Mouse (Mus musculus) lung, embryonic 14.5 days (tissue): ENCODE results near the gene Bhlhe41. TPM values are rescaled to one million over a fixed set of nuclear protein-coding genes. Genes with fewer than 3 reads are reported as not detected.

Source experiments
- ATAC-seq: fragments of 200-750 bp; cut with Nextera tagmentation; 2 replicates; pipeline ENCODE4 v1.8.0; 2017; ENCODE audit warnings: mild to moderate bottlenecking, moderate TSS enrichment, moderate library complexity; ENCODE audit not compliant: insufficient read depth
- DNase-seq: peaks from one replicate; pipeline ENCODE4 v3.0.0-alpha.2; 2015
- H3K27ac ChIP-seq: fragments of 300-500 bp; sonication (generic); 2 replicates; pipeline ENCODE4 v1.5.1; 2014; ENCODE audit warnings: low read depth, mild to moderate bottlenecking, moderate library complexity
- H3K27me3 ChIP-seq: fragments of 300-500 bp; sonication (generic); 2 replicates; pipeline ENCODE4 v1.6.1; 2014; ENCODE audit warnings: low read length, control low read depth; ENCODE audit not compliant: insufficient read depth
- H3K36me3 ChIP-seq: fragments of 300-500 bp; sonication (generic); 2 replicates; pipeline ENCODE4 v1.6.1; 2014; ENCODE audit warnings: control low read depth; ENCODE audit not compliant: insufficient read depth
- H3K4me1 ChIP-seq: fragments of 300-500 bp; sonication (generic); 2 replicates; pipeline ENCODE4 v1.6.1; 2014; ENCODE audit warnings: antibody characterized with exemption, control low read depth; ENCODE audit not compliant: insufficient read depth
- H3K4me2 ChIP-seq: fragments of 300-500 bp; sonication (generic); 2 replicates; pipeline ENCODE4 v1.6.1; 2014; ENCODE audit warnings: mild to moderate bottlenecking
- H3K4me3 ChIP-seq: fragments of 300-500 bp; sonication (generic); 2 replicates; pipeline ENCODE4 v1.5.1; 2014; ENCODE audit warnings: low read depth, low read length
- H3K9ac ChIP-seq: fragments of 300-500 bp; sonication (generic); 2 replicates; pipeline ENCODE4 v1.6.1; 2014
- H3K9me3 ChIP-seq: fragments of 300-500 bp; sonication (generic); 2 replicates; pipeline ENCODE4 v1.6.1; 2016; ENCODE audit warnings: low read depth, low read length, control low read depth
- CTCF ChIP-seq: IDR thresholded peaks from 2 replicates; pipeline ENCODE4 v1.5.1; 2016; ENCODE audit warnings: antibody characterized with exemption, low read depth
- WGBS: fragments of 180-500 bp; shearing (Covaris S2); extraction: QIAGEN DNeasy Blood & Tissue Kit; methylation state at CpG from one replicate; pipeline ENCODE4 v1.1.7; 2014; 5-methylcytosine and 5-hydroxymethylcytosine counted together
- polyA plus RNA-seq: library from polyadenylated mRNA; unstranded; fragments of >200 nt; fragmentation: Nextera tagmentation; extraction: Ambion mirVana; gene quantifications from 2 replicates; pipeline ENCODE4 v1.2.1, GENCODE M21; 2014

Bhlhe41 gene
- polyA plus RNA-seq, 1 experiment from 2014 or later, result 0.53 TPM

- DNase-seq (no peak), ATAC-seq (no peak)
- 71% methylated on average over 4 of the region's 4 CpGs for WGBS
These were observed 19.7 kb upstream of the Bhlhe41 start for GRCm38 (mm10) chr6:145885069-145885468.

GRCm38 (mm10) chr6:145883668-145884067 is 18.3 kb upstream of the Bhlhe41 start:
- H3K27ac ChIP-seq, result no peak overlapping the region
- H3K9ac ChIP-seq, result no peak overlapping the region
- WGBS, result 67% methylated on average over 4 of the region's 4 CpGs
- no peaks in the 10 kb centered on the region for H3K27me3 ChIP-seq
- H3K36me3 ChIP-seq, result no peaks in the 10 kb centered on the region
- no peak overlapping the region for H3K4me3 ChIP-seq
- no peaks in the 10 kb centered on the region for H3K4me1 ChIP-seq
- H3K9me3 ChIP-seq, result no peaks in the 10 kb centered on the region
- H3K4me2 ChIP-seq, result no peak overlapping the region
- ATAC-seq, result no peak
- DNase-seq, result no peak
- TF ChIP-seq CTCF, result no peak

More at GRCm38 (mm10) chr6:145885069-145885468, 19.7 kb upstream of the Bhlhe41 start:
- Histone ChIP-seq H3K36me3 (no peaks in the 10 kb centered on the region), H3K9me3 (no peaks in the 10 kb centered on the region), H3K4me3 (no peak overlapping the region), H3K9ac (no peak overlapping the region), H3K27me3 (no peaks in the 10 kb centered on the region), H3K4me2 (no peak overlapping the region), H3K4me1 (no peaks in the 10 kb centered on the region), H3K27ac (no peak overlapping the region)
- no peak for TF ChIP-seq CTCF

GRCm38 (mm10) chr6:145883010-145883409 is 17.7 kb upstream of the Bhlhe41 start:
- Histone ChIP-seq H3K36me3 (no peaks in the 10 kb centered on the region), H3K4me3 (no peak overlapping the region), H3K9ac (no peak overlapping the region), H3K9me3 (no peaks in the 10 kb centered on the region), H3K4me2 (no peak overlapping the region), H3K27me3 (no peaks in the 10 kb centered on the region), H3K27ac (no peak overlapping the region), H3K4me1 (no peaks in the 10 kb centered on the region)
- no peak for TF ChIP-seq CTCF
- DNase-seq (no peak), ATAC-seq (no peak)
- 45% methylated on average over 1 of the region's 1 CpGs for WGBS

GRCm38 (mm10) chr6:145880609-145881008 is 15.3 kb upstream of the Bhlhe41 start:
- ATAC-seq (no peak), DNase-seq (no peak)
- H3K36me3 ChIP-seq, result no peaks in the 10 kb centered on the region
- H3K4me3 ChIP-seq, result no peak overlapping the region
- no peak overlapping the region for H3K9ac ChIP-seq
- H3K4me2 ChIP-seq, result no peak overlapping the region
- H3K27ac ChIP-seq, result no peak overlapping the region
- no peaks in the 10 kb centered on the region for H3K9me3 ChIP-seq
- TF ChIP-seq CTCF, result no peak
- no peaks in the 10 kb centered on the region for H3K27me3 ChIP-seq
- WGBS, result 80% methylated on average over 5 of the region's 5 CpGs
- no peaks in the 10 kb centered on the region for H3K4me1 ChIP-seq

- TF ChIP-seq CTCF, result no peak
- no peaks in the 10 kb centered on the region for H3K27me3 ChIP-seq
- no peak for DNase-seq
- no peaks in the 10 kb centered on the region for H3K9me3 ChIP-seq
- no peak for ATAC-seq
- H3K36me3 ChIP-seq, result no peaks in the 10 kb centered on the region
- WGBS, result 73% methylated on average over 9 of the region's 9 CpGs
- no peak overlapping the region for H3K27ac ChIP-seq
- H3K4me1 ChIP-seq, result no peaks in the 10 kb centered on the region
- no peak overlapping the region for H3K4me3 ChIP-seq
- H3K4me2 ChIP-seq, result no peak overlapping the region
- no peak overlapping the region for H3K9ac ChIP-seq
These were observed 11.8 kb upstream of the Bhlhe41 start for GRCm38 (mm10) chr6:145876986-145877735.

GRCm38 (mm10) chr6:145873354-145873753 is 8.0 kb upstream of the Bhlhe41 start:
- ATAC-seq, result no peak
- no peak overlapping the region for H3K4me2 ChIP-seq
- TF ChIP-seq CTCF, result no peak
- H3K9ac ChIP-seq, result no peak overlapping the region
- no peak overlapping the region for H3K27ac ChIP-seq
- no peaks in the 10 kb centered on the region for H3K9me3 ChIP-seq
- H3K4me3 ChIP-seq, result no peak overlapping the region
- DNase-seq, result no peak
- H3K27me3 ChIP-seq, result no peaks in the 10 kb centered on the region
- H3K4me1 ChIP-seq, result no peaks in the 10 kb centered on the region
- no peaks in the 10 kb centered on the region for H3K36me3 ChIP-seq
- 81% methylated on average over 8 of the region's 8 CpGs for WGBS

GRCm38 (mm10) chr6:145872010-145872409 is 6.7 kb upstream of the Bhlhe41 start:
- WGBS, result 82% methylated on average over 7 of the region's 7 CpGs
- ATAC-seq, result no peak
- Histone ChIP-seq H3K4me1 (no peaks in the 10 kb centered on the region), H3K4me3 (no peak overlapping the region), H3K27me3 (0 out of 2 replicates have a peak, but pooled peaks cover 6% of the 10 kb centered on the region), H3K9me3 (no peaks in the 10 kb centered on the region), H3K36me3 (no peaks in the 10 kb centered on the region), H3K4me2 (no peak overlapping the region), H3K9ac (no peak overlapping the region), H3K27ac (no peak overlapping the region)
- TF ChIP-seq CTCF, result no peak
- DNase-seq, result no peak
